Mouse (Mus musculus) lung, adult 18-20 months (tissue): Measurements from ENCODE around the gene Gdf11.

Source experiments
- DNase-seq, 2 experiments: peaks; one replicate each; pipeline ENCODE4 v3.0.0; 2022; ENCODE audit warnings: mixed read lengths in 2 of 2

Gene Gdf11

DNA sequence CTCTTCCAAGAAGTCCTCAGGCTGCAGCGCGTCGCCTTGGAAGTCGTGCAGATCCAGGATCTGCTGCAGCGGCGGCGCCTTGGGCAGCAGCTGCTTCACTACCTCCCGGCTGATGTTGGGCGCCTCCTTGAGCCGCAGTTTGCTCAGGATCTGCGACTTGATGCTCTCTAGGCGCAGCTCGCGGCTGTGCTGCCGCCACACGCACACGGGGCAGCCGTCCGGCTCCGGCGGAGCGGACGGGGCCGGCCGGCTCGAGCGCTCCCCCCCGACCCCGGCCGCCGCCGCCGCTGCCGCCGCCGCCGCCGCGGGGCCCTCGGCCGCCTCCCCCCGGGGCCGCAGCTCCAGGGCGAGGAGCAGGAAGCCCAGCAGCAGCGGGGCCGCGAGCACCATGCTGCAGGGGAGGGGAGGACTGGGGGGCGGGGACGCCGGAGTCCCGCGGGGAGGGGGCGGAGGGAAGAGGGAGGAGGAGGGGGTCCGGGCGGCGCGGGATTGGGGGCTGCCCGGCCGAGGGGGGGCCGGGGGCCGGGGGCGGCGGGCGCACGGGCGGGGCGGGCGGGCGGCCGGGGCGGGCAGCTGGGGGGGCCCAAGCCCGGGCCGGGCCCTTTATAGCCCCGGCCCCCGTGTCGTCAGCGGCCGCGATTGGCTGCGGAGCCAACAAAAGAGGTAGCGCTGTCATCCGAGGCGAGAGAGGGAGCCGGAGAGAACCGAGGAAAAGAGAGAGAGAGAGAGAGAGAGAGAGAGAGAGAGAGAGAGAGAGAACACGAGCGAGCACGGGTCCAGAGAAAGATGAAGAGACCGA is at the start of gene Gdf11:
Gene Gdf11, minus strand, starts transcription at position 423 of the 799 bp plus-strand sequence.
- peak; percentile 29 to 39 for DNase-seq

DNA sequence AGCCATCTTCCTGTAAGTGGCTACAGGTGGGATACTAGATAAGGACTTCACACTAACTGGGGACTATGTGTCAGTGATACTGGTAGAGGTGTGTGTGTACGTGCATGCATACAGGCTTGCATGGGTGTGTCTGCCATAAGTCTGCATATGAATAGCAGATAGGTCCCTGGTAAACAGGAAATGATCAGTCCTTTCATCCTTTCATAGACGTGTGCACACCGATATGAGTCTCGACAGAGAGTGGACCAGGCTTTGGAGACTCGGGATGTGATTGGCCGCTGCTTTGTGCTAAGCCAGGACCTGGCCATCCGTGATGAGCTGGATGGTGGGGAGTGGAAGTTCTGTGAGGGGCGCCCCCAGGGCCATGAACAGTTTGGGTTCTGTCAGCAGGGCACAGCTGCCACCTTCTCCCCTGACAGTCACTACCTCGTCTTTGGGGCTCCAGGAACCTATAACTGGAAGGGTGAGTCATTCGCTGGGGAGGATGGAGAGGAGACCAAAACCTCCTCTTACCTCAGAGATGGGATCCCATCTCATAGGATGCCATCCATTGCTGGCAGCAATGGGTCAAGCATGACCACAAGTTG is 49.0 kb upstream of the Gdf11 start:
- no peak for DNase-seq

DNA sequence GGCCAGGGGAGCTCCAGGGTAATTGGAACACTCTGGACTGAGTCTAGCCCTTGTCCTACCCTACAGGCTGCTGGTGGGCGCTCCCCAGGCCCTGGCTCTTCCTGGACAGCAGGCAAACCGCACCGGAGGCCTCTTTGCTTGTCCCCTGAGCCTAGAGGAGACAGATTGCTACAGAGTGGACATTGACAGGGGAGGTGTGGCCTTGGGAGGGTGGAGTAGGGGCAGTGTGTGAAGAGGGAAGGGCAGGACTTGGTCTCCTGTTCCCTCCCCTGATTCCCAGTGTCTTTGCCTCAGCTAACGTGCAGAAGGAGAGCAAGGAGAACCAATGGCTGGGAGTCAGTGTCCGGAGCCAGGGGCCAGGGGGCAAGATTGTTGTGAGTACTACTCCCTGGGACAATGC is 47.5 kb upstream of the Gdf11 start:
- DNase-seq = peak; percentile 48 to 52

DNA sequence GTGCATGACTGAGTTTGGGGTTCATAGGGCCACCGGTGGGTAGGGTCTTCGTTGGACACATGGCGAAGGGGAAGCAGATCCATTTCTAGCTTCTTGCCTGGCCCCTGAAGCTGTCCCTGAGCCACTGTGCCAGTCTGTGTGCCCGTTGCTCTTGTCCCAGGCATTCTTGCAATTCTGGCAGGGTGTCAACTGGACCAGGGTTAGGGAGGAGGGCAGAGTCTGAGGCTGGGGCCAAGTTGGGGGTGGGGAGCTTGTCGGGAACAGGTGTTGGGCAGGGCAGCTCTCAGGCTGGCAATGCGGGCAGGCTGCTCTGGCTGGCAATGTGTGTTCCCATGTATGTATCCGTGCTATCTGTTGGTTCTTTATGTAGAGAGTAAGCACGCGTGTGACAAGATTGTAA is 46.9 kb upstream of the Gdf11 start:
- peak; percentile 90 for DNase-seq

DNA sequence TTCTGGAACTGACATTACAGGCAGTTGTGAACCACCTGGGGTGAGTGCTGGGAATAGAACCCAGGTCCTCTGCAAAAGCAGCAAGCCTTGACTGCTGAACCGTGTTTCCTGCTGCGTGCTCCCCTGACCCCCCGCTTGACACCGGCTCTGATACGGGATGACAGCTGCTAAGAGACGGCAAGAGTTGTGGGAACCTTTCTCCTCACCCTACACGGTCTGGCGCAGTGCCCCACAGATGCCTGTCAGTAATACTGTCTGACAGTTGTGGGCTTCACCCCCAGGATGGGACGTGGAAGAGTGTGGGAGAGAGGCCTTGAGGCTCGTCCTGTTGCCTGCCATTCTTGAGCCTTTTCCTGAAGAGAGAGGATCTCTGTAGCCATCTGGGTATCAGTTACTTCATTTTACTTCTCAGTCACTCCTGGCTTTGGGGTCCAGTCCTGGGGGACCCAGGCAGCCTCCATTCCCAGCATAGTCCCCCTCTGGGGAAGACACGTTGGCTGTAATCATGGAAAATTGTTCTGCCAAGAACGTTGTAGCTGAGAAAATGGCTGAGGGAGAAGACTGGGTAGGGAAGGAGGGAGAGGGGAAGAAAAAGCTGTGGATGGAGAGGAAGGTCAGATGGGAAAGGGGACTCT is 46.4 kb upstream of the Gdf11 start:
- no peak for DNase-seq

DNA sequence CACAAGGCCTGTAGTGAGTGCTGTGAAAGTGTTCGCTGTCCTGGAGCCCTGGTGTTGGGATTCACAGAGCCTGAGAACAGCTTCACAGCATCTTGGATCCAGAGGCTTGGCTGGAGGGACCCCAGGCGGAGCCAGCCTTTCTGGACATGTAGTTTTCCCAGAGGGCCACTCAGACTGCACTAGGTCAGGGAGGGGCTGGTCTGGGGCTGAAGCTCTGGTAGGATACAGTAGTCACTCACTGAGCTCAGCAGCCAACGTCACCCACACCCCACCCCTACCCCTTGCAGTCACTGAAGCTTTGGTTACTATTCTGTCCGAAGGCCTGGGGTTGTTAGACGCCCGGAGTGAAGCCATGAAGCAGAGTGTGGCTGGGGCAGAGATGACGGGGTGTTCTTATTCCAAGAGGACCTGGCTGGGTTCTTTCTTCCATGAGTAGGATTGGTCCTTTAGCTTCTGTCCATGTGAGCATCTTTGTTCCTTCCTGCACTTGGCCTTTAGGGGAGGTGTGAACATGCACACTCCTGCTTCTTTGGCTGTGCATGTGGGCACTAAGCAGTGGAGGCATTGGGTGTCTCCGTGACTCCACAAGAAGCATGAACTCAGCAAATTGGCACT is 44.4 kb upstream of the Gdf11 start:
- DNase-seq = no peak

DNA sequence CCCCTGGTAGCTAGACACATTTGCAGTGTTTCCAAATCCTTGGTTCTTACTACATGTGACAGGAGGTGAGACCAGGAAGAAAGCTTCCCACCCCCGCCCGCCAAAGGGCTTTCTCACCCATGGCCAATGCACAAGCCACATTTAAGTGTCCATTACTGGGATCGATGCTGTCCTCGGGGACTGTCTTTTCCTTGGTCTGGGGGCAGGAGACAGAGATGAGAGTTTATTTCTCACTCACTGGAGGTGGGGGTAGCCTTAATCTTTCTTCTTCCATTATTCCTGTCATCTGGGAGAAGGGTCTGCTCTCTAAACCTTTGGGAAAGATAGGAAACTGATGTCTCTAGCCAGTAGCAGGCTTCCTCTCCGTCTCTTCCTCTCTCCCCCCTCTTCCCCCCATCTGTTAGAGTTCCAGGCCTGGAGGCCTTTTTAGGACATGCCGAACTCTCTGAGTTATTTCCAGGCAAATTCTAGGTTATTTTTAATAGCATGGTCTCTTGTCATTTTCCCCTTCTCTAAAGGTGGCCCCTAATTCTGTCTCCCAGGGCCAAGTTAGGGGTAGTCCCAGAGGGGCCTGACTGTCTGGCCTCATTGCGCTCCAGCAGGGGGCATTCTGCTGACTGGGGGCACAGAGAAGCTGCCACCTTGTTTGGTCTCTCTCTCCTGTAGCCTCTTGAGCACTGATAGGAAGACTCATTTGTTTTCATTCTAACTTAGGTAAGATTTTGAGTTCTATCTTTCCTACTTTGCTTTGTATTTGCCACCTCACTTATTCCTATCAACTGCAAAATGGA is 43.7 kb upstream of the Gdf11 start:
- no peak for DNase-seq

DNA sequence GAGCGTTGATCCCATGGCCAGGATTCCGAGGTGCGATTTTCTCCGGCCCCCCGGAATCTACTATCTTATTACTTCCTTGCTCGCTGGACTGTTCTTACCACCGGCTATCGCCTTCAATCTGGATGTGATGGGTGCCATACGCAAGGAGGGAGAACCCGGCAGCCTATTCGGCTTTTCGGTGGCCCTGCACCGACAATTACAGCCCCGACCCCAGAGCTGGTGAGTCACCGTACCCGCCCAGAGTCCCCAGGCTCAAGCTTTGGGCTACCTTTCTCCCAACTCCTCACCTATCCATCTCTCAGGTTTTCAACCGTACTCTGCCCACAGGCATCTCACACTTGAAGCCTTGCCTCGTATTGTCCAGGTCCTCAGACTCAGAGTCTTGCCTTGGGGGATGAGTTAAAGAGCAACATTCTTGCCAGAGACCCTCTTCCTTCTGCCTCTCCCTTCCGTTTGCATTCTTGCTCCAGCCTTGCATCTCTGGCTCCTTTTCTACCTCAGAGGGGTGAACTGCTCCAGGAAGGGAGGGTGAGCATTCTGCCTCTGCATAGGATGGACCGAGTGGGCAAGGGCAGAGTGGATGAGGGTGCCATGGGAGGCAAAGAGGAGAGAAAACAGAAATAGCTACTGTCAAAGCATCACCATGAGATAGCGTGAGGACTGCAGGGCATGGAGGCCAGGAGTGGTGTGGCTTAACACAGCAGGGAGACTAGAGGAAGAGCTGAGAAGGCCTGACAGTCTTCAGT is 42.6 kb upstream of the Gdf11 start:
- no peak for DNase-seq

DNA sequence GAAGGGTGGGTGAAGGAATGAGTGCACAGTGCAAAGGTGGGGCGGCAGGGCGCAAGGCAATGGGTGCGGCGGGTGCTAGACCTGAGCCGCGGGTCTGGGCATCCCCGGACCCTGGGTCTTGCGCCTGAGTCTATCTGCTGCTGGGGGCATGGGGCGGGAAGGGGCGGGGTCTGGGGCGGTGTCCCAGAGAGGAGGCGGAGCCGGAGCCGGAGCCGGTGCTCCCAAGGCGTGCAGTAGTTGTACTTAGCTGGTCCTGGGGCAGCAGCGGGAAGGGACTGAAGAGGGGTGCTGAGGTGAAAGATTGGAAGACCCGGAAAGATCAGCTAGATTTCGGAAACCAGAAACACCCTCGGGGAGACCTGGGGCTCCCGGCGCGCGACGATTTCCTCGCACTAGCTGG is 42.1 kb upstream of the Gdf11 start, which contains the start of gene Itga7:
Gene Itga7, plus strand, starts transcription at position 245 of the 400 bp plus-strand sequence.
- peak; percentile 38 to 41 for DNase-seq

DNA sequence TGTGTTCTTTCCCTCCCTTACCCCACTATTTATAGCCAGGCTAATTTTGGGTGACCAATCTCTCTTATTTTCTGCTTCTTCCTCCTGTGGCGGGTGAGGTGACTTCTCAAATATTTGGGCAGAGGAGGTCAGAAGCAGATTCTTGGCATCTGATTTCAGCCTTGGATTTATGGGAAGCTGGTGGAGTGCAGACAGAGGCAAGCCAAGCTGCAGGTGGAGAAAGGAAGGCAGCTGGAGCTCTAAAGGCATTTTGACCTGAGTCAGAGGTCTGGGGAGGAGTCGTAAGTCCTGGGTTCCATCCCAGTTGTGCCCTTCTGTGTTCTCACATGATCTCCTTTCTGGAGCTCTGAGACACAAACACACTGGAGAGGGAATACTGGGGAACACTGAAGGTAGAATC is 39.9 kb upstream of the Gdf11 start:
- DNase-seq = peak in 1 of 2 experiments; percentile 38

DNA sequence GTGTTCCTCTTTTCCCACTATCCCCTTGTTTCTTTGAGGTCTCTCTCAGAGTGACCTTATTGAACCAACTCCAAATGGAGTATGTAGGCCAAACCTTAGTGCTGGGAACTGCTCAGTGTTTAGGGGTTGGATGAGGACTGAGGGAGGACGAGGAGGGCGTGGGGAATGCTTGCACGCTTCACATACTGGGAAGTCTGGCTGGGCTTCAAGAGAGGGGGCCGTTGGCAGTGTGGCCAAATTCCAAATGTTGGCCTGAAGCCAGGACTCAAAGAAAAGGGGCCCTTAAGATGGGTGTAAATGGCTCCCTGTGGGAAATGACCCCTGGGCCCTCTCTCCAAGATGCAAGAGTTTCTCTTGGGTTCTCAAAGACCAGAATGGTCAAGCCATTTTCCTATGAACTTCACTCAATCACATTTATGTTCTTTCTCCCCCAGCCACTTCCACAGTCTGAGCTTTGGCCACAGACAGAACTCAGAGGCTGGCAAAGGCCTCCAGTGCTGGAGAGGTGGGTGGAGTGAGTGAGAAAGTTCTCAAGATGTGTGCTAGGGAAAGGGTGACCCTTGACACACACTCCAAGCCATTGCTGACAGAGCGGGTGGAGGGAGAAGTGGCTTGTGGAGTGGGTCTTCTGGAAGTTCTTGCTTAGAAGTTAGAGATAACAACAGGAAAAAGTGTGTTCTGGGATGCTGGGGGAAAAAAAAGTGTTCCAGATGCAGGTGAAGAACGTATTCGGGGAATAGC is 38.3 kb upstream of the Gdf11 start:
- DNase-seq = peak; percentile 85 to 88

DNA sequence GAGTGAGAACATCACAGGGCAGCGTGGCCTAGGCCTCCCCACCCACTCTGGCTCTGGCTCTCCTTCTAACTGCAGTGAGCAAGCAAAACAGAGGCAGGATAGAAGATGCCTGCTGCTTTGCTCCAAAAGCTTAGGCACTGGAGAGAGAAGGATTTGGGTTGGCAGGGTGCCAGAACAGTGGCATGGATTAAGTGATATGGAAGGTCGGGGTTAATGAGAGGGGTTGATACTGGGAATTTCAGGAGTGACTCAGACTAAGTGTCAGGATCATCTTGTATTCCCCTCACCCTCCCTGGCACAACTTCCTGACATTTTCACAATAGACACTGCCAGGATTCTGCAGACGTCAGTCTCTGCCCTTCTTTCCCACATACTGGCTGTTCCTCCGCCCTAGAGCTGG is 36.8 kb upstream of the Gdf11 start:
- no peak for DNase-seq

DNA sequence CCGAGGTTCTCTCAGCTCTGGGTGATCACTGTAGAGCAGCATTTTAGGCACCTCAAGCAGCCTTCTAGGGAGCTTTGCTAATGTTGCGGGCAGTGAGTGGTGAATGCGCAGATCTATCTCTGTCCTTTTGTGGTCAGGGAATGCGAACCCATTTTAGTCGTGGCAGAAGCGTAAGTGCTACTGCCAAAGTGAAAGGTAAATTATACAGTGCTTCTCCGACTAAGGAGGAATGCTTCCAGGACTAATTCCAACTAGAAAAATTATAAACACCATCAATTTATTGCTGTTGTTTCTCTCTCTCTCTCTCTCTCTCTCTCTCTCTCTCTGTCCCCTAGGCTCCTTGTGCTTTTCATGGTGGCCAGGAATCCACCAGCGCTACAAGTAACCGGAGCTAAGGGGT is 32.4 kb upstream of the Gdf11 start, which contains the start of gene Bloc1s1:
Gene Bloc1s1, minus strand, starts transcription at position 101 of the 400 bp plus-strand sequence.
- DNase-seq = no peak

DNA sequence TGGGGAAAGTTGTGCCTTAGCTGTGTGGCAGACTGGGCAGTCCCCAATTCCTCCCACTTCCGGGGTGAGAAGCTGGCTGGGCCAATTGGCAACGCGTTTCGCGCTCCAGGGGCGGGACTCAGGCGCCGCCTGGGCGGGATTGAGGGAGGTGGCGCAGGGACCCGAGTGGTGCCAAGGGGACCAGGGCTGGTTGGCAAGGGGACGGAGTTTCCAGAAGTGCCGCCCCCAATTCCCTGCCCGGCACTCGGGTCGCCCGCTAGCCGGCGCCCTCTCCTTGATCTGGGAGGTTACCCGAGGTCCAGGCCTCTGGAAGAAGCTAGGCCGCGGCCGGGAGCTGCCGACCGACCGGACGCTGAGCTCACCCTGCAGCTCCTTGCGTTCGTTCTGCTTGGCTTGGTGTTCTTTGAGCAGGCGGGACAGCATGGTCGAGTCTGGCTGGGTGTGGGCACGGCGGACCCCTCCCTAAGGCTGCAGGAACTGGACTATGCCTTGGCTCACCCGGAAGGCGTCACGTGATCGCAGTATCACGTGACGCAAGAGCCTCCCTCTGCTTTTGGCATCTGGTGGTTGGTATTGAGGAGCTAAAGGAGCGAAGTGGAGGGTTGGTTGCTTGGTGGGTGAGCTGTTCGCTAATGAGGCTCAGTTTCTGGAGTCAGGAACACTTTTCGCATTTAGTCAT is 31.6 kb upstream of the Gdf11 start:
- DNase-seq = peak; percentile 97 to 98

DNA sequence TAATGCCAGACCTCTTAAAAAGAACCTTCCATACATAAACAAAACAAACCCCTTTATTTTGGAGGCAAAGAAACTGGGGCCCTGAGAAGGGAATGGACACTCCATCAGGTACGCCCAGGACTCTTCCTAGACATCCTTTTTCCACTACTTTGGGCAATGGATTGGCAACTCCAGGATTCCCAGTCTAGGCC is 31.2 kb upstream of the Gdf11 start, which contains the start of gene Rdh5:
Gene Rdh5, minus strand, starts transcription at position 67 of the 191 bp plus-strand sequence.
- DNase-seq = no peak

DNA sequence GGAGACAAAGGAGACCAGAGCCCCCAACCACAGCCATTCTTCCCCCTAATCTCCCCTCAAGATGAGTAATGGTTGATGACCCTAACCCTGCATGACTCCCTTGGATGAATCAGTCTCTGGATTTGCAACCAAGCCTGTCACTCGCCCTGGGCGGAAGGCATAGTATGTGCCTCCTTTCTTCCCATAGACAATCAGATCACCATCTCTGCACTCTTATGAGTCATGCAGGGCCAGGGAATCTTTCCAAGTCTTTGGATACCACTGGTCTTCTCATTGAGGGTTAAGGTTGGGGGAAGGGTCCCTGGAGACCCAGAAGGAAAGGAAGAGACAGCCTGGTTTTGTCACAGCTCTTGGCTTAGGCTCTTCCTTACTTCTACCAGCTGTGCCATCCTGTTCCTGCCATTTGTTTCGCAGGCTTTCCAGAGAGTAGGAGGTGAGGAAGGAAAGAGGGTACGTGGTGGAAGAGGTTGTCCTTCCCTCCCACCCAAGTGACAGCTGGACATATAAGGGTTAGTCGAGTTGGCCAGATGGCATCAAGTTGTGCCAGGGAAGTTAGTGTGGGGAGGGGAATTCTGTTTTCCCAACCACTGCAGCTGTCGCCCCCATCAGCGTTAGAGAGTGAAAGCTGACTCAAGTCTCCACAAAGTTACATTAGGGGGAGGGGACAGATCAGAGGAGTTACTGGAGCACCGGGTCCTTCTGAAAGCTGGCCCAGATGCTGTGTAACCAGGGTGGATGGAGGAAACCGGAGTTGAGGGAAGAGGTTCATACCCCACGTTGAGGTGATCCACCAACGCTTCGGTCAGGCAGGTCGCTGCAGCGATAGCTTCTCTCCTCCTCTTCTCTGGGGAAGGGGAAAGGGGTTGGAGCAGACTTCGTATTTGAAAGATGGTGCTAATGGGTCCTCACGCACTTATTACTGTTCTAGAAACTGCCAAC is 30.6 kb upstream of the Gdf11 start:
- no peak for DNase-seq

DNA sequence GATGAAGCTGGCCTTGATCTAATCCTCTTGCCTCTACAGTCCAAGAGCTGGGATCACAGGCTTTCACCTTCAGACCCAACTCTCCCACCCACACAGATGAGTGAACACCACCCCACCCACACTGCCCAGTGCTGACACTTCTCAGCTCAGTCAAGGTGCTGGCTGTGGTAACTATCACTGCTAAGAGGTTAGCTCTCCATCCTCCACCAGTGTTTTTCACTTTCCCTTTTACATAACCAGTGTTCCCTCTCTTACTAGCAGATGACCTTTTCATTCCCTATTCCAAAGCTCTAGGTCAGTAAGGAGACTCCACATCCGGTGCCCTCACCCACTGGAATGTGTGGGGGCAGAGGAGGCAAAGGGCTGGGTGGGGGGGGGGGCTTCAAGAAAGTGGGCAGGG is 29.7 kb upstream of the Gdf11 start:
- DNase-seq = no peak

DNA sequence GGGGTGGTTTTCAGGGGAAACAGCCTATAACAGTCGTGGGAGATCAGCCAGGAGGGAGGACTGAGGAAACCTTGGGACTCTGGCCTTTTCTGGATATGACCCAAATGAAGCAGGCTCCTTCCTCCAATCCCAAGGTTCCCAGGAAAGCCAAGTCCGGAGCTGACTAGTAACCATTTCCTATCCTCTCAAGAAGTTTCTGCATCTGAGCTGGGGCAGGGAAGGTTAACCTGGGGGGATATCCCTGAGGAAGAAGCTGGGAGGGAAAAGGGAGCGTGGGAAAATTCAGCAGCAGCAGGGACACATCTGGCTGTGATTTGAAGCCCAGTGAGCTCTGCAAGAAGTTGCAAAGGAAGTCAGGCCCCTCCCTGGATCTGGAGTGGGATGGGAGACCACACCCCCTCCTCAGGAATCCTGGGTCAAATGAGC is 29.2 kb upstream of the Gdf11 start:
- DNase-seq = no peak

DNA sequence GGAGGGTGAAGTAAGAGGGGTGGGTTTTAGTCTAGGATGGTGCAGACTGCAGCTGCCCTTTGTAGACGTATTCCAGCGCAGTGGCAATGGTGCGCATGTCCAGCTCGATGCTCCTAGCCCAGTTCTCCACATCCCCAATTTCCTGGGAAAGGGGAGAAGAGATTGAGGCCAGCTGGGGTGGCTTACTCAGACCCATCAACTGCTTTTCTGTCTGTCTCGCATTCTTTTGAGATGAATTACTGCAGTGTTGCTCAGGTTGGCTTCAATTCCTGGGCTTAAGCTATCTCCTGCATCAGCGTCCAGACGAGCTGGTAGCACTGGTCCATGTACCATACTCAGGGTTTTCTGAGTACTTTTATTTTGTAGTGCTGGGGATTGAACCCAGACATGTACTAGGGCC is 28.4 kb upstream of the Gdf11 start:
- no peak for DNase-seq

DNA sequence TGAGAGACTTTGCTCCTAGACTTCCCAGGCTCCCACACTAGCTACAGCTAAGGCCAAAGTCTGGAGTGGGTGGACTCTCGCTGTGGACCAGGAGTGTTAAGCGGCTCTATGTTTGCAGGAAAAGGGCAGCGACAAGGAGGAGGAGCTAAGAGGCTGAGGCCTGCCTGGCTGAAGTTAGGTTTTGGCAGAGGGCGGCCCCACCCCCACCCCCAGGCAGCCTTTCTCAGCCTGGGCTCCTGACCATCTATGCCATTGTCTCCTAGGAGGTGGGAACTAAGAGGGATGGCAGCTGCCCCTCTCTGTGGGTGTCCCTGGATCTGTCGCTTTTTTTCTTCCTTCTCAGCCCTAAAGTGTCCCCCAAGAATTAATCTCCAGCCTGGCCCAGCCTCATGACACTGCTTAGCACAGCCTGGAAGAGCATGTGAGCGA is 27.7 kb upstream of the Gdf11 start:
- DNase-seq = no peak
